Mouse (Mus musculus): ENCODE results near the gene Hist1h4b. TPM values are rescaled to one million over a fixed set of nuclear protein-coding genes. Genes with fewer than 3 reads are reported as not detected.
"Not testable (repeated sequence)": the region's sequence is repeated elsewhere in the genome, so short reads cannot be mapped to it uniquely, and the experiment has no call there.

Hist1h4b gene
- total RNA-seq (2022) = 10 to 100 TPM; 47.4 to 67.0 (median 59.9) TPM

GRCm38 (mm10) chr13:23756790-23757189 is at the start of gene Hist1h4b:
Gene Hist1h4b (plus strand): TSS chr13:23757013.
- peak; percentile 90 for DNase-seq (ENCODE audit: low spot score in 2 of 2)

GRCm38 (mm10) chr13:23708041-23708440 is 48.8 kb upstream of the Hist1h4b start:
- no peak for DNase-seq (ENCODE audit: low spot score in 2 of 2)

GRCm38 (mm10) chr13:23708654-23709053 is 48.2 kb upstream of the Hist1h4b start:
- no peak for DNase-seq (ENCODE audit: low spot score in 2 of 2)

- DNase-seq (ENCODE audit: low spot score in 2 of 2) = no peak
Measured at GRCm38 (mm10) chr13:23709714-23710373, 47.0 kb upstream of the Hist1h4b start.

GRCm38 (mm10) chr13:23710374-23711089 is 46.3 kb upstream of the Hist1h4b start, which contains the start of gene Hfe:
Gene Hfe (minus strand): TSS chr13:23710854.
- DNase-seq (ENCODE audit: low spot score in 2 of 2) = no peak

- DNase-seq (ENCODE audit: low spot score in 2 of 2) = no peak
Measured at GRCm38 (mm10) chr13:23716261-23717042, 40.4 kb upstream of the Hist1h4b start.

- no peak for DNase-seq (ENCODE audit: low spot score in 2 of 2)
Measured at GRCm38 (mm10) chr13:23717176-23717575, 39.6 kb upstream of the Hist1h4b start.

- DNase-seq (ENCODE audit: low spot score in 2 of 2) = not testable (repeated sequence)
Measured at GRCm38 (mm10) chr13:23717593-23718245, 39.1 kb upstream of the Hist1h4b start.

GRCm38 (mm10) chr13:23724239-23724638 is 32.6 kb upstream of the Hist1h4b start:
- no peak for DNase-seq (ENCODE audit: low spot score in 2 of 2)

GRCm38 (mm10) chr13:23725213-23725612 is 31.6 kb upstream of the Hist1h4b start:
- DNase-seq (ENCODE audit: low spot score in 2 of 2) = no peak

- DNase-seq (ENCODE audit: low spot score in 2 of 2) = no peak
Measured at GRCm38 (mm10) chr13:23728472-23729191, 28.2 kb upstream of the Hist1h4b start.

- peak in 1 of 2 experiments; percentile 4 for DNase-seq (ENCODE audit: low spot score in 2 of 2)
Measured at GRCm38 (mm10) chr13:23729192-23729525, 27.7 kb upstream of the Hist1h4b start.

- peak in 1 of 2 experiments; percentile 1 for DNase-seq (ENCODE audit: low spot score in 2 of 2)
Measured at GRCm38 (mm10) chr13:23729706-23730105, 27.1 kb upstream of the Hist1h4b start.

GRCm38 (mm10) chr13:23730479-23730878 is 26.3 kb upstream of the Hist1h4b start:
- DNase-seq (ENCODE audit: low spot score in 2 of 2) = no peak

- no peak for DNase-seq (ENCODE audit: low spot score in 2 of 2)
Measured at GRCm38 (mm10) chr13:23732156-23732804, 24.5 kb upstream of the Hist1h4b start.

GRCm38 (mm10) chr13:23737091-23737490 is 19.7 kb upstream of the Hist1h4b start:
- DNase-seq (ENCODE audit: low spot score in 2 of 2) = no peak

- no peak for DNase-seq (ENCODE audit: low spot score in 2 of 2)
Measured at GRCm38 (mm10) chr13:23738041-23738440, 18.8 kb upstream of the Hist1h4b start.

- peak; percentile 76 to 85 for DNase-seq (ENCODE audit: low spot score in 2 of 2)
Measured at GRCm38 (mm10) chr13:23738677-23739068, 18.1 kb upstream of the Hist1h4b start, which contains the start of gene Hist1h1c. Gene Hist1h1c (plus strand): TSS chr13:23738808.

GRCm38 (mm10) chr13:23739069-23739921 is 17.5 kb upstream of the Hist1h4b start:
- peak; percentile 95 to 97 for DNase-seq (ENCODE audit: low spot score in 2 of 2)
